Mouse (Mus musculus) gastrocnemius, adult 2 months (tissue): Measurements from ENCODE around the gene Chrdl2. TPM values are rescaled to one million over a fixed set of nuclear protein-coding genes. Genes with fewer than 3 reads are reported as not detected.

Source experiments
- DNase-seq: peaks from one replicate; pipeline ENCODE4 v3.0.0; 2022
- H3K27ac ChIP-seq: fragments of 200-600 bp; 2 replicates; pipeline ENCODE4 v1.8.1; 2022; ENCODE audit warnings: mild to moderate bottlenecking
- H3K4me3 ChIP-seq: fragments of 200-600 bp; 2 replicates; pipeline ENCODE4 v1.8.1; 2022; ENCODE audit warnings: mild to moderate bottlenecking, moderate library complexity
- CTCF ChIP-seq: fragments of 200-600 bp; IDR thresholded peaks from 2 replicates; pipeline ENCODE4 v1.8.1; 2022; ENCODE audit warnings: antibody characterized with exemption, mild to moderate bottlenecking, moderate library complexity
- intact Hi-C: fragments of 180-260 bp; cut with DNase I; formaldehyde crosslinking; loops from one replicate; pipeline ENCODE4 v1.15.1; 2025
- total RNA-seq, 2 experiments: library from RNA; stranded (reverse); gene quantifications; 2 replicates each; pipeline ENCODE4 v1.2.3; 2021

Gene Chrdl2
- total RNA-seq, 2 experiments from 2014 or later, result 2.0 to 3.2 TPM

- intact Hi-C loops, result no loop called here
- no peak for DNase-seq
- TF ChIP-seq CTCF, result no peak
- H3K27ac ChIP-seq, result no peak overlapping the region
- no peak overlapping the region for H3K4me3 ChIP-seq
Measured at GRCm38 (mm10) chr7:99974208-99974970, 31.6 kb upstream of the Chrdl2 start.

- Histone ChIP-seq H3K4me3 (no peak overlapping the region), H3K27ac (no peak overlapping the region)
- DNase-seq, result no peak
- TF ChIP-seq CTCF, result no peak
- intact Hi-C loops, result no loop called here
Measured at GRCm38 (mm10) chr7:99975819-99976575, 30.0 kb upstream of the Chrdl2 start.

- no peak overlapping the region for H3K4me3 ChIP-seq
- no peak for TF ChIP-seq CTCF
- no peak for DNase-seq
- intact Hi-C loops, result no loop called here
- no peak overlapping the region for H3K27ac ChIP-seq
Measured at GRCm38 (mm10) chr7:99978041-99978440, 27.9 kb upstream of the Chrdl2 start.

- H3K27ac ChIP-seq, result peak overlapping the region; percentile 97
- intact Hi-C loops, result no loop called here
- no peak for DNase-seq
- no peak for TF ChIP-seq CTCF
- H3K4me3 ChIP-seq, result peak overlapping the region; percentile 99
Measured at GRCm38 (mm10) chr7:99979081-99979480, 26.9 kb upstream of the Chrdl2 start.

- intact Hi-C loops, result loop anchor here (1.0 kb wide), 1 partner anchor 51 kb away; no protein-coding TSS in a partner anchor
- TF ChIP-seq CTCF, result no peak
- peak overlapping the region; percentile 97 for H3K27ac ChIP-seq
- peak overlapping the region; percentile 99 for H3K4me3 ChIP-seq
- DNase-seq, result peak; percentile 64
Measured at GRCm38 (mm10) chr7:99979546-99980131, 26.3 kb upstream of the Chrdl2 start.

- peak within 1 kb of the TSS; percentile 99 for H3K4me3 ChIP-seq
- peak; percentile 94 for DNase-seq
- H3K27ac ChIP-seq, result peak within 1 kb of the TSS; percentile 97
- TF ChIP-seq CTCF, result no peak
- intact Hi-C loops, result loop anchor here (1.0 kb wide), 1 partner anchor 52 kb away; no protein-coding TSS in a partner anchor
Measured at GRCm38 (mm10) chr7:99980132-99980591, 25.8 kb upstream of the Chrdl2 start, which contains the start of gene Rnf169. Rnf169 (minus strand) TSS chr7:99980448.

- intact Hi-C loops, result no loop called here
- peak; percentile 84 for TF ChIP-seq CTCF
- Histone ChIP-seq H3K27ac (peak overlapping the region; percentile 97), H3K4me3 (peak overlapping the region; percentile 99)
- no peak for DNase-seq
Measured at GRCm38 (mm10) chr7:99981311-99981710, 24.7 kb upstream of the Chrdl2 start.

- Histone ChIP-seq H3K4me3 (no peak overlapping the region), H3K27ac (no peak overlapping the region)
- no peak for TF ChIP-seq CTCF
- intact Hi-C loops, result no loop called here
- DNase-seq, result no peak
Measured at GRCm38 (mm10) chr7:99982256-99983242, 23.4 kb upstream of the Chrdl2 start.

- DNase-seq, result peak; percentile 80
- Histone ChIP-seq H3K4me3 (no peak overlapping the region), H3K27ac (no peak overlapping the region)
- intact Hi-C loops, result loop anchor here (1.0 to 5.0 kb wide), 3 partner anchors 119 to 198 kb away; no protein-coding TSS in a partner anchor
- TF ChIP-seq CTCF, result peak; percentile 94; the same call in 1 of the 2 replicates
Measured at GRCm38 (mm10) chr7:99988725-99989124, 17.2 kb upstream of the Chrdl2 start.

- Histone ChIP-seq H3K27ac (no peak overlapping the region), H3K4me3 (no peak overlapping the region)
- peak; percentile 35 for DNase-seq
- TF ChIP-seq CTCF, result no peak
- intact Hi-C loops, result loop anchor here (2.0 to 5.0 kb wide), 2 partner anchors 117 to 197 kb away; no protein-coding TSS in a partner anchor
Measured at GRCm38 (mm10) chr7:99989844-99990760, 15.9 kb upstream of the Chrdl2 start.
